Mouse (Mus musculus) testis, adult 2 months (tissue): ENCODE measurements around the gene Mrps18b.

Experiments
- CTCF ChIP-seq: fragments of 200-500 bp; IDR thresholded peaks from 2 replicates; pipeline ENCODE4 v1.5.1; 2012; ENCODE audit warnings: low read depth, mild to moderate bottlenecking, inconsistent platforms, low read length, moderate library complexity; ENCODE audit not compliant: control insufficient read depth, insufficient read depth, insufficient replicate concordance
- POLR2A ChIP-seq: fragments of 200-500 bp; IDR thresholded peaks from 2 replicates; pipeline ENCODE4 v1.6.1; 2012; ENCODE audit warnings: low read depth, mild to moderate bottlenecking, inconsistent platforms, low read length, moderate library complexity; ENCODE audit not compliant: control insufficient read depth

- no peak for TF ChIP-seq CTCF
- no peak for TF ChIP-seq POLR2A
Observed at GRCm38 (mm10) chr17:35897644-35898573, 18.3 kb downstream of the Mrps18b start.
